Mouse (Mus musculus) heart, embryonic 15.5 days (tissue): ENCODE results near the gene 9130213A22Rik. TPM values are rescaled to one million over a fixed set of nuclear protein-coding genes. Genes with fewer than 3 reads are reported as not detected.

Experiments used
- ATAC-seq: fragments of 200-750 bp; cut with Nextera tagmentation; replicated peaks from 2 replicates; pipeline ENCODE4 v1.8.0; 2017; ENCODE audit warnings: low read depth, moderate TSS enrichment; ENCODE audit not compliant: insufficient number of reproducible peaks, insufficient read depth, low FRiP score
- H3K27ac ChIP-seq: fragments of 300-500 bp; sonication (generic); 2 replicates; pipeline ENCODE4 v1.5.1; 2015; ENCODE audit warnings: mild to moderate bottlenecking, inconsistent platforms
- H3K27me3 ChIP-seq: fragments of 300-500 bp; sonication (generic); 2 replicates; pipeline ENCODE4 v1.6.1; 2015; ENCODE audit warnings: inconsistent platforms
- H3K36me3 ChIP-seq: fragments of 300-500 bp; sonication (generic); 2 replicates; pipeline ENCODE4 v1.6.1; 2015; ENCODE audit warnings: mild to moderate bottlenecking, inconsistent platforms
- H3K4me1 ChIP-seq: fragments of 300-500 bp; sonication (generic); replicated peaks from 2 replicates; pipeline ENCODE4 v1.6.1; 2015; ENCODE audit warnings: inconsistent platforms
- H3K4me2 ChIP-seq: fragments of 300-500 bp; sonication (generic); 2 replicates; pipeline ENCODE4 v1.6.1; 2015; ENCODE audit warnings: inconsistent platforms, mild to moderate bottlenecking, moderate library complexity
- H3K4me3 ChIP-seq: fragments of 300-500 bp; sonication (generic); 2 replicates; pipeline ENCODE4 v1.5.1; 2015; ENCODE audit warnings: mild to moderate bottlenecking, inconsistent platforms
- H3K9ac ChIP-seq: fragments of 300-500 bp; sonication (generic); 2 replicates; pipeline ENCODE4 v1.6.1; 2015; ENCODE audit warnings: mild to moderate bottlenecking, inconsistent platforms
- H3K9me3 ChIP-seq: fragments of 300-500 bp; sonication (generic); replicated peaks from 2 replicates; pipeline ENCODE4 v1.6.1; 2016; ENCODE audit warnings: inconsistent platforms
- WGBS: fragments of 180-500 bp; shearing (Covaris S2); methylation state at CpG from one replicate; pipeline ENCODE4 v1.1.7; 2015; ENCODE audit warnings: mixed read lengths; 5-methylcytosine and 5-hydroxymethylcytosine counted together
- polyA plus RNA-seq: library from polyadenylated mRNA; unstranded; fragments of >200 nt; fragmentation: Nextera tagmentation; extraction: Ambion mirVana; gene quantifications from 2 replicates; pipeline ENCODE4 v1.2.1, GENCODE M21; 2015

Gene 9130213A22Rik
- polyA plus RNA-seq, 1 experiment from 2014 or later: 0.60 TPM

DNA sequence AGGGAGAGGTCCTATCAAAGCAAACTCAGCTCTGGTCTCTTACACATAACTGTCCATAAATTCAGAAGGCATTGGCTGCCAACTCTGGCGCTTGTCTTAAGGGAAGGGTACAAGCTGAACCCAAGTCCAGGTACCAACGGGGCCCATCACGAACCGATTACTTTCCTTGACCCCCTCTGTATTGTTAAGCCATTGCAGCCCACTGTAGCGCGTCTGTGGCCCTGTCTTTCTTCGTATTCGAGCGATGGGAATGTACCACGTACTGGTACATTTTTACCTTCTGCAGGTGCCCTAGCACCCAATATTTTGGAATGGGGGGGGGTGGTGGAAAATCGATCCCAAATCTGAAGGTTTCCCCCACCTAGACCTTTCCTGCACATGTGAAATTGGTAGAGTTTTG, 50.2 kb downstream of the 9130213A22Rik start:
- Histone ChIP-seq H3K4me2 (peak overlapping the region; percentile 62), H3K4me3 (peak overlapping the region; percentile 38), H3K27ac (peak overlapping the region; percentile 89), H3K36me3 (no peaks in the 10 kb centered on the region), H3K9ac (peak overlapping the region; percentile 61), H3K4me1 (peaks cover 47% of the 10 kb centered on the region), H3K27me3 (no peaks in the 10 kb centered on the region), H3K9me3 (no peaks in the 10 kb centered on the region)
- 88% methylated on average over 11 of the region's 11 CpGs for WGBS
- no peak for ATAC-seq

DNA sequence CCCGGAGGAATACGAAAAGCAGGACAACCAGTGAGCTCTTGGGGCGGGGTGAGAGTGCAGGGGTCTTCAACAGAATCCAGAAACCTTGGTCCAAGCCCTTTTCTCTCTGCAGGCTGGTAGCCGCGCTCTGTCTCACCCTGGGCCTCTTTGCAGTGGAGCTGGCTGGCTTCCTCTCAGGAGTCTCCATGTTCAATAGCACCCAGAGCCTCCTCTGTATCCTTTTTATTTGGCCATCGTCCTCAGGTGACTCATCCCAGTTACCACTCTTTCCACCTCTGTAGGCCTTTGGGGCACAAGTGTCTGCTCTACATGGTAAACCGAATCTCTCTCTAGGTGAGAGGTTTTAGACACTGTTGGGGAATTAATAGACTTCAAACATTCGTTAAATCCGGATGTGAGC, 51.1 kb downstream of the 9130213A22Rik start:
- no peak for ATAC-seq
- H3K27me3 ChIP-seq: no peaks in the 10 kb centered on the region
- peak overlapping the region; percentile 91 for H3K27ac ChIP-seq
- 25% methylated on average over 9 of the region's 9 CpGs for WGBS
- peak overlapping the region; percentile 84 for H3K4me2 ChIP-seq
- H3K9ac ChIP-seq: peak overlapping the region; percentile 84
- peaks cover 52% of the 10 kb centered on the region for H3K4me1 ChIP-seq
- no peaks in the 10 kb centered on the region for H3K9me3 ChIP-seq
- no peaks in the 10 kb centered on the region for H3K36me3 ChIP-seq
- H3K4me3 ChIP-seq: peak overlapping the region; percentile 72

GRCm38 (mm10) chr11:69070590-69071222, 51.7 kb downstream of the 9130213A22Rik start, which contains the start of gene Tmem107:
Tmem107 (plus strand) TSS chr11:69070806.
- under 1% methylated on average over 47 of the region's 47 CpGs for WGBS
- H3K4me1 ChIP-seq: peaks cover 54% of the 10 kb centered on the region

DNA sequence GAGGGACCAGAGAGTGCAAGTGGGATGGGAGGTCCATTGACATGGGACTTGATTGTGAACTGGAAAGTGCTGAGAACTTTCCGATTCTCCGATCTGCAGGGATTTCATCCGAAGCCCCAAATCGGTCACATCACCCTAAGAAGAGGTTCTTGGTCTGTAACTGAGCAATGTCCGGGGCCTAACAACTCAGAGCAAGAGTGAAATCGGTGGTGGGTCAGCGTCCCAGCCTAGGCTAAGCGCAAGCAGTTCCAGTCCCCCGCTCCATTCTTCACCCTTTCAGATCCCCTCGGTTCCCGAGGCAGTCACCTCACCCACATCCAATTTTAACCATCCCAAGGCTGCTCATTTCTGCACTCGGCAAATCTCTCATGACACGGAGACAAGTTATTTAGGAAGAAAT, 52.3 kb downstream of the 9130213A22Rik start:
- Histone ChIP-seq H3K4me3 (peak overlapping the region; percentile 72), H3K36me3 (no peaks in the 10 kb centered on the region), H3K4me2 (peak overlapping the region; percentile 84), H3K9me3 (no peaks in the 10 kb centered on the region), H3K27me3 (no peaks in the 10 kb centered on the region), H3K4me1 (peaks cover 54% of the 10 kb centered on the region), H3K9ac (peak overlapping the region; percentile 84), H3K27ac (peak overlapping the region; percentile 91)
- ATAC-seq: no peak
- 0% methylated on average over 13 of the region's 13 CpGs for WGBS

More at GRCm38 (mm10) chr11:69070590-69071222, 51.7 kb downstream of the 9130213A22Rik start, which contains the start of gene Tmem107:
- peak; percentile 85 for ATAC-seq
- peak within 1 kb of the TSS; percentile 91 for H3K27ac ChIP-seq
- H3K9ac ChIP-seq: peak within 1 kb of the TSS; percentile 84
- H3K27me3 ChIP-seq: no peaks in the 10 kb centered on the region
- H3K4me3 ChIP-seq: peak within 1 kb of the TSS; percentile 72
- no peaks in the 10 kb centered on the region for H3K36me3 ChIP-seq
- H3K9me3 ChIP-seq: no peaks in the 10 kb centered on the region
- H3K4me2 ChIP-seq: peak within 1 kb of the TSS; percentile 84

Other genes starting within 250 kb of the 9130213A22Rik start
- 0.05 and 0.19 TPM in 2 replicates for gene Rnf222, start 234.0 kb downstream of the 9130213A22Rik start, polyA plus RNA-seq
- gene Rpl26, start 221.0 kb downstream of the 9130213A22Rik start, polyA plus RNA-seq: 507 and 557 TPM in 2 replicates
- gene Odf4, start 195.5 kb downstream of the 9130213A22Rik start, polyA plus RNA-seq: not detected in 2 replicates
- 10.8 and 12.7 TPM in 2 replicates for gene Arhgef15, start 165.1 kb downstream of the 9130213A22Rik start, polyA plus RNA-seq
- 2.0 and 2.2 TPM in 2 replicates for gene Slc25a35, start 154.5 kb downstream of the 9130213A22Rik start, polyA plus RNA-seq
- 67.4 and 78.4 TPM in 2 replicates for gene Rangrf, start 147.4 kb downstream of the 9130213A22Rik start, polyA plus RNA-seq
- gene Pfas, start 114.1 kb downstream of the 9130213A22Rik start, polyA plus RNA-seq: 14.9 and 18.7 TPM in 2 replicates
- 38.3 and 47.5 TPM in 2 replicates for gene Ctc1, start 106.7 kb downstream of the 9130213A22Rik start, polyA plus RNA-seq
- gene Aurkb, start 76.9 kb downstream of the 9130213A22Rik start, polyA plus RNA-seq: 64.3 and 92.4 TPM in 2 replicates
- gene Borcs6, start 62.9 kb downstream of the 9130213A22Rik start, polyA plus RNA-seq: 10.5 and 11.7 TPM in 2 replicates
- 37.0 and 40.9 TPM in 2 replicates for gene Tmem107, start 51.8 kb downstream of the 9130213A22Rik start, polyA plus RNA-seq
- 82.2 and 96.4 TPM in 2 replicates for gene Vamp2, start 34.1 kb downstream of the 9130213A22Rik start, polyA plus RNA-seq
- gene Per1, start 27.4 kb downstream of the 9130213A22Rik start, polyA plus RNA-seq: 16.1 and 25.2 TPM in 2 replicates
- gene Hes7, start 2.2 kb downstream of the 9130213A22Rik start, polyA plus RNA-seq: 0.52 and 0.57 TPM in 2 replicates
- gene Aloxe3, start 3.3 kb upstream of the 9130213A22Rik start, polyA plus RNA-seq: 0.18 and 0.37 TPM in 2 replicates
- 0.05 TPM in 2 replicates for gene Alox12b, start 34.4 kb upstream of the 9130213A22Rik start, polyA plus RNA-seq
- gene Alox8, start 75.3 kb upstream of the 9130213A22Rik start, polyA plus RNA-seq: 1.9 and 2.1 TPM in 2 replicates
- 0.08 and 0.13 TPM in 2 replicates for gene Gucy2e, start 114.4 kb upstream of the 9130213A22Rik start, polyA plus RNA-seq
- 12.7 and 17.2 TPM in 2 replicates for gene Cntrob, start 201.2 kb upstream of the 9130213A22Rik start, polyA plus RNA-seq
- gene Trappc1, start 201.4 kb upstream of the 9130213A22Rik start, polyA plus RNA-seq: 163 and 164 TPM in 2 replicates
- gene Kcnab3, start 203.7 kb upstream of the 9130213A22Rik start, polyA plus RNA-seq: 0.77 and 1.1 TPM in 2 replicates
- 6.6 and 7.3 TPM in 2 replicates for gene Rnf227, start 217.9 kb upstream of the 9130213A22Rik start, polyA plus RNA-seq
- 14.2 and 22.9 TPM in 2 replicates for gene Chd3, start 246.8 kb upstream of the 9130213A22Rik start, polyA plus RNA-seq